Mouse (Mus musculus) forebrain, embryonic 15.5 days (tissue): Measurements from ENCODE around the gene Serpinf2. TPM values are rescaled to one million over a fixed set of nuclear protein-coding genes. Genes with fewer than 3 reads are reported as not detected.
A peak's percentile ranks its signal among the peaks of the same experiment; 100 is the strongest.

Experiments
- ATAC-seq: fragments of 200-750 bp; cut with Nextera tagmentation; replicated peaks from 2 replicates; pipeline ENCODE4 v1.8.0; 2017; ENCODE audit warnings: mild to moderate bottlenecking, moderate TSS enrichment, moderate library complexity
- H3K27ac ChIP-seq: fragments of 300-500 bp; sonication (generic); replicated peaks from 2 replicates; pipeline ENCODE4 v1.5.1; 2015; ENCODE audit warnings: mild to moderate bottlenecking, inconsistent platforms
- H3K27me3 ChIP-seq: fragments of 300-500 bp; sonication (generic); 2 replicates; pipeline ENCODE4 v1.6.1; 2015; ENCODE audit warnings: inconsistent platforms
- H3K36me3 ChIP-seq: fragments of 300-500 bp; sonication (generic); 2 replicates; pipeline ENCODE4 v1.6.1; 2015; ENCODE audit warnings: mild to moderate bottlenecking, inconsistent platforms
- H3K4me1 ChIP-seq: fragments of 300-500 bp; sonication (generic); 2 replicates; pipeline ENCODE4 v1.6.1; 2015; ENCODE audit warnings: inconsistent platforms
- H3K4me2 ChIP-seq: fragments of 300-500 bp; sonication (generic); replicated peaks from 2 replicates; pipeline ENCODE4 v1.6.1; 2015; ENCODE audit warnings: mild to moderate bottlenecking, inconsistent platforms
- H3K4me3 ChIP-seq: fragments of 300-500 bp; sonication (generic); 2 replicates; pipeline ENCODE4 v1.5.1; 2015; ENCODE audit warnings: mild to moderate bottlenecking, inconsistent platforms
- H3K9ac ChIP-seq: fragments of 300-500 bp; sonication (generic); replicated peaks from 2 replicates; pipeline ENCODE4 v1.6.1; 2015; ENCODE audit warnings: mild to moderate bottlenecking, inconsistent platforms
- H3K9me3 ChIP-seq: fragments of 300-500 bp; sonication (generic); 2 replicates; pipeline ENCODE4 v1.6.1; 2016; ENCODE audit warnings: inconsistent platforms
- WGBS: fragments of 180-500 bp; shearing (Covaris S2); methylation state at CpG from one replicate; pipeline ENCODE4 v1.1.7; 2015; ENCODE audit warnings: mixed read lengths; 5-methylcytosine and 5-hydroxymethylcytosine counted together
- polyA plus RNA-seq: library from polyadenylated mRNA; unstranded; fragments of >200 nt; fragmentation: Nextera tagmentation; extraction: Ambion mirVana; gene quantifications from 2 replicates; pipeline ENCODE4 v1.2.1, GENCODE M21; 2015

Gene Serpinf2
- polyA plus RNA-seq, 1 experiment from 2014 or later: not detected

DNA sequence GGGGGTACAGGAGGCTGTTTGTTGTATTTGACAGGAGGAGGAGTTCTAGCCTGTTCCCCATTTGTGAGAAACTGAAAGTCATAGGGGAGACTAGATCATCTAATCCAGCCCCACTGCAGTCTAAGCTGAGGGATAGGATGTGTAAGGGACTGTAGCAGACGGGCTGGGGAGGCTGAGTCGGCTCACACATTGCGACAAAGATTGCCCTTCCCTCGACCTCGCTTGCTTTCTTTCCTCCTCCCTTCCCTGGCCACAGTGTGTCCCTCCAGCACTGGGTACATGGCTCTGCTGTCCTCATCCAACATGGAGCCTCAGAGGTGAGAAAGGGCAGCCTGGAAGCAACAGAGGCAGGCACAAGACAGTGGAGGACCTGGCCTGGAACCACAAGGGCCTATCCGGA lies 25.7 kb upstream of the Serpinf2 start:
- WGBS: 81% methylated on average over 6 of the region's 6 CpGs
- no peak overlapping the region for H3K27ac ChIP-seq
- H3K27me3 ChIP-seq: no peaks in the 10 kb centered on the region
- H3K4me1 ChIP-seq: peaks cover 28% of the 10 kb centered on the region
- peaks cover 8% of the 10 kb centered on the region; the same call in 1 of the 2 replicates for H3K36me3 ChIP-seq
- H3K9me3 ChIP-seq: no peaks in the 10 kb centered on the region
- no peak for ATAC-seq
- H3K9ac ChIP-seq: no peak overlapping the region
- no peak overlapping the region for H3K4me2 ChIP-seq
- H3K4me3 ChIP-seq: no peak overlapping the region

DNA sequence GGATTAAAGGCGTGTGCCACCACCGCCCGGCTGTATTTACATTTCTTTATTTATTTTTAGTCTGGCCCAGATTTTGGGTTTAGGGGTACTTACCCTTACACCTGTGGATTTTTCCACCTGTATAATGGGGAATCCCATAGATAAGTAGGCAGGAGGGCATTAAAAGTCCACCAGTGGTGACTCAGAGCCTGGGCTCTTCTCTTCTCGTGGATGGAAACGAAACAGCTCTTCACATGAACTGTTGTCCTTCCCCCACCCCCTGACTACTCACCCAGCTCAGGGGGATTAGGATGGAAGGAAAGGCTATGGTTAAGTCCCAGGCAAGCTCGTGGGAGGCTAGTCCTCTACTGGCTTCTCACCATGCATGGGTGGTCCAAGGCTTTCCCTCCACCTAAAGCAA lies 25.0 kb upstream of the Serpinf2 start:
- no peak overlapping the region for H3K27ac ChIP-seq
- peaks cover 32% of the 10 kb centered on the region for H3K4me1 ChIP-seq
- H3K9ac ChIP-seq: no peak overlapping the region
- no peak overlapping the region for H3K4me2 ChIP-seq
- 86% methylated on average over 6 of the region's 6 CpGs for WGBS
- ATAC-seq: no peak
- H3K4me3 ChIP-seq: no peak overlapping the region
- H3K9me3 ChIP-seq: no peaks in the 10 kb centered on the region
- H3K36me3 ChIP-seq: peaks cover 8% of the 10 kb centered on the region; the same call in 1 of the 2 replicates
- no peaks in the 10 kb centered on the region for H3K27me3 ChIP-seq

DNA sequence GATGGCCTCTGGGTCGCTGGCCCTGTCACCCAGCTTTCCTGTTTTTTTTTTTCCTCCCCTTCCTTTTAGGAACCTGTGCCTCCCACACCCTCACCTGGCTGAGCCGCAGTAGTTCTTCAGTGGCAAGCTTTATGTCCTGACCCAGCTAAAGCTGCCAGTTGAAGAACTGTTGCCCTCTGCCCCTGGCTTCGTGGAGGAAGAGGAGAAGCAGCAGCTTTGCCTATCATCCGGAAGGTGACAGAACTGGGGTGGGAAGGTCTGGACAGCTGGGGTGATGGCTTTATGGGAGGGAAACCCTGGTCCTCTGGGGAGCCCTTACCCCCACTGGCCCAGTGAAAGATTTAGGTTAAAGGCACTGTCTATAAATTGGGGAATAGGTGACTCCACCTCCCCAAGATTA lies 24.2 kb upstream of the Serpinf2 start:
- H3K27me3 ChIP-seq: no peaks in the 10 kb centered on the region
- WGBS: 72% methylated on average over 4 of the region's 4 CpGs
- ATAC-seq: no peak

DNA sequence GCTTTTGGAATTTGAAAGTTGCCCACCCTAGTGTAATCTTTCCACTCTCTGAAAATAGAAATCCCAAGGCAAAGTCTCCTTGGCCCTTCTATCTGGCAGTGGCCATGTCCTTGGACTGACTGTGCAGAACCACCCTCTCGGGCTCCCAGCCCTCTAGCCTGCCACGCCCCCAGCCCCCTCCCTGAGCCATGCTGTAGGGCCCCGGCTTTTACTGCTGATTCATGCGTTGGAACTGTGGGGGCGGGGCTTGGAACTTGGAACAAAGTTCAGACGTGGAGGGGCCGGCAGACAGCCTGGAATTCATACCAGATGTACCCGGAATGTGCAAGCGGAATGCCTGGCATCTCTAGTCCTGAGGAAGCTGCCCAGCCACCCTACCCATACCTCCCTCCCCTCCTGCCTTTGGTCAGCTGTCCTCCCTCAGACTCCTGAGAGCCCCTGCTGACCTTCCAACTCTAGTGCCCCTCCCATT lies 23.5 kb upstream of the Serpinf2 start:
- H3K4me1 ChIP-seq: peaks cover 29% of the 10 kb centered on the region
- no peaks in the 10 kb centered on the region for H3K9me3 ChIP-seq
- peak overlapping the region; percentile 72; the same call in 1 of the 2 replicates for H3K4me3 ChIP-seq
- H3K27me3 ChIP-seq: no peaks in the 10 kb centered on the region
- H3K36me3 ChIP-seq: peaks cover 8% of the 10 kb centered on the region; the same call in 1 of the 2 replicates
- H3K9ac ChIP-seq: no peak overlapping the region
- H3K27ac ChIP-seq: no peak overlapping the region
- WGBS: 1% methylated on average over 9 of the region's 9 CpGs
- no peak for ATAC-seq
- peak overlapping the region; percentile 98; the same call in 1 of the 2 replicates for H3K4me2 ChIP-seq

More for the DNA sequence above, 24.2 kb upstream of the Serpinf2 start:
- peaks cover 8% of the 10 kb centered on the region; the same call in 1 of the 2 replicates for H3K36me3 ChIP-seq
- H3K9me3 ChIP-seq: no peaks in the 10 kb centered on the region
- H3K27ac ChIP-seq: no peak overlapping the region
- H3K4me3 ChIP-seq: no peak overlapping the region
- no peak overlapping the region for H3K4me2 ChIP-seq
- H3K4me1 ChIP-seq: peaks cover 32% of the 10 kb centered on the region
- H3K9ac ChIP-seq: no peak overlapping the region

DNA sequence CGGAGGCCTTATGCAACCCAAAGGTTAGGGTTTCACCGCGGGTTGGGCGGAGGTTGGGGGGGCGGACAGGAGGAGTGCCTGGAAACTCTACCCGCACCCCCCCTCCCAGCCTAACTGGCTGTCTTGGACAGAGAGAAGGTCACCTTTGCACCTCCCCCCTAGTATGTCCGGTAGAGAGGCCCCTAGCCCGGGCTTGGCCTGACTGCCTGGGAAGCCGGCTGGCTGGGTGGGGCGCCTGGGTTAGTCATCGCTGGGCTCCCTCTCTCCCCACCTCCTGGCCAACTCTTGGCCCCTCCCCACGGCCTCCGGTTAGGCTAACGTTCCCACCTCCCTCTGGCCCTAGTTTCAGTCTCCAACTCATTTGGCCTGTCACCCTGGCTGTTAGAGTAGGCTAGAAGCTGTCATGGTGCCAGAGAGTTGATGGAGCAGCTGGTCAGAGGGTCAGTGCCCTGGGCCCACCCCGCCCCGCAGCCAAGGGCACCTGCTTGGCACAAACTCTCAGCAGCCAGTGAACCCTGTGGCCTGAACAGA lies 22.9 kb upstream of the Serpinf2 start:
- Histone ChIP-seq H3K4me3 (peak overlapping the region; percentile 72), H3K4me1 (peaks cover 28% of the 10 kb centered on the region), H3K4me2 (peak overlapping the region; percentile 98), H3K27ac (0 out of 2 replicates have a peak overlapping the region, but pooled peaks have one; percentile 3), H3K9me3 (no peaks in the 10 kb centered on the region), H3K9ac (peak overlapping the region; percentile 61), H3K27me3 (no peaks in the 10 kb centered on the region), H3K36me3 (peaks cover 8% of the 10 kb centered on the region; the same call in 1 of the 2 replicates)
- WGBS: 5% methylated on average over 15 of the region's 16 CpGs
- ATAC-seq: no peak

DNA sequence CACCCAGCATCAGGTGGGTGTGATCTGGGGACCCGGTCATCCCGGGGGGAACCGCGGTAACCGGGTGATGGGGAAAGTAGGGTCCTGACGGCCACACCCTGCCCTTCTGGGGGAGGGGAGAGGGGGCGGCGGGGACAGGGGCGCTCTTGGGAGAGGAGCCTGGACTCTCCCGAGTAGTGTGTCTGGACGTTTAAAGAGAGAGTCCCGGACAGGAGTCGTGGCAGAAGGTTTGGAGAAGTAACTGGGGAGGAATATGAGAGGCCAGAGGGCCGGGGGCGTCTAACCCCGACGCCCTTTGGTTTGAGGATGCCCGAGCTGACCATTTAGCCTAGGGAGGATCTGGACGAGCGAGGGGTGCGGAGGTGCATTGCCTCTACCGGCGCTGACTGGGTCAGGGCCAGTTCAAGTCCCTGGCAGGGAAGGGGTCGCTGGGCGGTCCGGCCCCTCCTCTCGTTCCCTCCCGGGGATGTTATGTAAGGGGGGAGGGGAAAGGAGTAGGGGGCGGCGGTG lies 22.4 kb upstream of the Serpinf2 start:
- Histone ChIP-seq H3K4me1 (peaks cover 28% of the 10 kb centered on the region), H3K9me3 (no peaks in the 10 kb centered on the region), H3K4me3 (peak overlapping the region; percentile 72), H3K27ac (peak overlapping the region; percentile 58), H3K36me3 (peaks cover 8% of the 10 kb centered on the region; the same call in 1 of the 2 replicates), H3K27me3 (no peaks in the 10 kb centered on the region), H3K4me2 (peak overlapping the region; percentile 98), H3K9ac (peak overlapping the region; percentile 61)
- under 1% methylated on average over 28 of the region's 30 CpGs for WGBS
- ATAC-seq: no peak; the same call in 1 of the 2 replicates

DNA sequence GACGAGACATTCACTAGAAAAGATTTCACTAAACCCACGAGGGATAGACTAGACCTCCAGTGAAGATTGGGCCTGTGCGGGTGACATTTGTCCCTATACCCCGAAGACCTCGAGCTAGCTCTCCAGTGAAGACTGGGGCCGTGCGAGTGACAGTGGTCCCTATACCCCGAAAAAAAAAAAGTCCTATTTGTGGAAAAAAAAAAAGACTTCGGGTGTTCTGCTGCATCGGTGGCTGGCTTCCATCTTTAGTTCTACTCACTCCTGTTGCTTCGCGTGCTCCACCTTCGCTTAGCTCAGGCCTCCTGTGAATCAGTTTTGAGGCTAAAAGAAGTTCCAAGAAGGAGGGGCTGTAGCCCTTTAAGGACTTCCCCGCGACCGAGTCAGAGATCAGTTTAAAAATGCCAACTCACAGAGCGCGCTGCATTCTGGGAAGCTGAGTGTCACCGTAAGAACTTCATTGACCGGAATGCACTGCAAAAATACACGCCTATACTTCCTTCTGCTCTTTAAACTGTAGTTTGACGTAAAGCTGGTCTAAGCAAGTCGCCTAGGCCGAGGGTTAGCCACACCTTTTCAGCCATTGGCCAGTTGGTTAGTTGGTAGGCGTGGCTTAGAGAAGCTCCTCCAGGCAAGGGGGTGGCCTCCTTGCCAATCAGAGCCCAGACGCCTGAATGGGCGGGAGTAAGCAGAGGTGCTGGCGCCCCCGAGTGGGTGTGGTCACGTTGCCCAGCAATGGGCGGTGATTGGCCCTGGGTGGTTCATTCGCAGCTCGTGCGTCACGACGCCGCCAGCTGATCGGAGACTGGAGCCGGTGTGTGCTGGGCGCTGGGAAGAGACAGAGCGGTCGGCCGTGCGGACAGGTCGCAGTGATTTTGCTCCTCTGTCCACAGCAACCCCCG lies 21.7 kb upstream of the Serpinf2 start, which contains the start of gene Tlcd2:
Tlcd2 (plus strand) TSS at position 872 of the 899 bp plus-strand sequence.
- H3K27ac ChIP-seq: peak within 1 kb of the TSS; percentile 85
- peak within 1 kb of the TSS; percentile 72 for H3K4me3 ChIP-seq
- peak within 1 kb of the TSS; percentile 61 for H3K9ac ChIP-seq
- H3K27me3 ChIP-seq: no peaks in the 10 kb centered on the region
- ATAC-seq: peak; percentile 96
- peaks cover 28% of the 10 kb centered on the region for H3K4me1 ChIP-seq
- WGBS: 0% methylated on average over 46 of the region's 46 CpGs
- peaks cover 8% of the 10 kb centered on the region; the same call in 1 of the 2 replicates for H3K36me3 ChIP-seq
- no peaks in the 10 kb centered on the region for H3K9me3 ChIP-seq
- H3K4me2 ChIP-seq: peak within 1 kb of the TSS; percentile 98

DNA sequence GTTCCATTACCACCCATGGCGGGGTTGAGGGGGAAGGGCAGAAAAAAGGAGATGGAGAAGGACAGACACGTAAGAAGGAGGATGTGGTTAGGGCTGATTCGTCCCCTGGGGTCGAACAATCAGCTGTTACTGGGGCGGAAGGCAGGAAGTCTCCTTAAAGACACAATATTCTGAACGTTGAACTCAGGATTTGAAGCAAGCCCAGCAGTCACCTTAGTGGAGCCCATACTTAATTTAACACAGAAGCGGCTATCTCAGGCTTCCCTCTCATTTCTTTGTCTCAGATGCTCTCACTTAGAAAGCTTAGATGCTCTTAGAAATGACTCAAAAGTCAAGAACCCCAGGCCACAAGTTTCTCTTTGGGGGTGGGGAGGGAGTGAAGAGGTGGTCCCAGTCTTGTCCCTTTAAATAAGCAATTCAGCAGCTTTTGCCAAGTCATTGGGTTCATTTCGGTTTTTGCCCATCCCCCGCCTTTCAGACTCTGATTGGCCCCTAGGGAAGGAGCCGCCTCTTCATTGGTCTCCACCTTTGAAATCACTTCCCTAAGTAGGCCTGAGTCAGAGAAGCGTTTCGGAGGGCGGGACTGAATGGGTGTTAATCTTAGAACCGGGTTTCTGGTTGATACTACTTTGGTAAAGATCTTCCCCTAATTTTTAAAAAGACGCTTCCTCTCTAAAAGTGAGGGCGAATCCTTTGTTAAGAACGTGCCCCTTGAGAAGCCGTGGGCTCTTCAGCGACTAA lies 20.9 kb upstream of the Serpinf2 start:
- peak overlapping the region; percentile 32 for H3K9ac ChIP-seq
- peak overlapping the region; percentile 74 for H3K4me2 ChIP-seq
- WGBS: 3% methylated on average over 19 of the region's 19 CpGs
- peaks cover 29% of the 10 kb centered on the region for H3K4me1 ChIP-seq
- ATAC-seq: peak; percentile 44
- H3K9me3 ChIP-seq: no peaks in the 10 kb centered on the region
- peak overlapping the region; percentile 85 for H3K27ac ChIP-seq
- H3K36me3 ChIP-seq: peaks cover 2% of the 10 kb centered on the region; the same call in 1 of the 2 replicates
- H3K27me3 ChIP-seq: no peaks in the 10 kb centered on the region
- H3K4me3 ChIP-seq: peak overlapping the region; percentile 72

DNA sequence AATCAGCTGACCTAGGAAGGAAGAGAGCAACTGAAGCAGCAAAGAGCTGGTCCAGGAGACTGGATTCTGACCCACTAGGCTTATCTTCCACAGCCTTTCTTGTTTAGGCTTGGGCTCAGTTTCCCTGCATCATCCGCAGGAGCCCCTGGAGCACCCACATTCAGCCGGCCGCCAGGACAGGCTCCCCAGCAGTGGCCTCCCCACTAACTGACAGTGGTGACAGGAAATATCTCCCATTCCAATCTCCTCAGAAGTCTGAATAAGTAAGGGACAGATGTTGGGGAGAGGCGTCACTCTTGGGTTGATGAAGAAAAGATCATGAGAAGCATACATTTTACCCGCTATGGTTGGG lies 20.3 kb upstream of the Serpinf2 start:
- Histone ChIP-seq H3K9me3 (no peaks in the 10 kb centered on the region), H3K27ac (peak overlapping the region; percentile 85; the same call in 1 of the 2 replicates), H3K4me1 (peaks cover 34% of the 10 kb centered on the region), H3K27me3 (no peaks in the 10 kb centered on the region), H3K4me2 (peak overlapping the region; percentile 74), H3K36me3 (no peaks in the 10 kb centered on the region), H3K4me3 (peak overlapping the region; percentile 72; the same call in 1 of the 2 replicates), H3K9ac (0 out of 2 replicates have a peak overlapping the region, but pooled peaks have one; percentile 3)
- no peak for ATAC-seq
- 27% methylated on average over 5 of the region's 5 CpGs for WGBS

DNA sequence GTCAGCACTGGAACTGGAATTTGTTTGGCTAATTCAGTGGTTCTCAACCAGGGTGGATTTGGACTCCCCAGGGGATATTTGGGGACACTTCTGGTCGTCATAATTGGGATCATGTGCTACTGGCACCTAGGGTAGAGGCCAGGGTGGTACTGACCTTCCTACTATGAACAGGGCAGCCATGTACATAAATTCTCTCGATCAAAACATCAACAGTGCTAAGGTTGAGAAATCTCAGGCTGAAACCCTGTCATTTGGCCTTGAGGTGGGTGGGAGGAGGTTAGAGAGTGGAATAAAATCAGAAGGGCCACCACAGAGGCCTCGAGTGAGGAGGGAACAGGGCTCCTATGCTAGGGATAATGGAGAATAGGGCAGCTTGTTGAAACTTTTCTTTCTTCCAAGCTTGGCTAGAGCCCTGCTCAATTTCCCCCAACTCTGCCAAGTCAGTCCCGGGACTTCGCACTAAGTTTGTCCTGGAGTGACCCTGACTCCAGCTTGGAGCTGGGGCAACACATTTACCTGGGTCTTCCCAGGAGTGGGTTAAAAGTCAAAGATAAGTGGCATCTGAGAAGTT lies 19.8 kb upstream of the Serpinf2 start:
- H3K36me3 ChIP-seq: no peaks in the 10 kb centered on the region
- 0 out of 2 replicates have a peak overlapping the region, but pooled peaks have one; percentile 85 for H3K27ac ChIP-seq
- 79% methylated on average over 5 of the region's 5 CpGs for WGBS
- peaks cover 36% of the 10 kb centered on the region for H3K4me1 ChIP-seq
- no peak overlapping the region for H3K9ac ChIP-seq
- no peak overlapping the region for H3K4me2 ChIP-seq
- H3K27me3 ChIP-seq: no peaks in the 10 kb centered on the region
- H3K9me3 ChIP-seq: no peaks in the 10 kb centered on the region
- ATAC-seq: no peak
- no peak overlapping the region for H3K4me3 ChIP-seq

DNA sequence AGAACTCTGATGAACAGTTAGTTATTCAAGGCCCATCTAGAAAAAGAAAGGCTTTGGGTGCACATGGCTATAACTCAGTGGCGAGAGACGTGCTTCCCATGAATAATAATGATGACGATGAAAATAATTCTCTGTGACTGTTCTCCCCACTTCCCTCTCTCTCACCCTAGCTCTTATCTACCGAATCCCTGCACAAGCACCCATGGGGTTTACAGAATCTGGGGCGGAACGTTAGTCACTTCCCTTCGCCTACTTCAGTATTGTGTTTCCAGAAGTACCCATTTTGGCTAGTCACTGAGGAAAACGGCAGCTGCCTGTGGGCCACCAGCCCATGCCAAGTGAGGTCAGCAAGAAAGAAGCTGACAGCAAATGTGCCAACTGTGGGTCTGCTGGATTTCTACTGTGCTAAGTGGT lies 19.2 kb upstream of the Serpinf2 start:
- Histone ChIP-seq H3K9ac (no peak overlapping the region), H3K27me3 (no peaks in the 10 kb centered on the region), H3K27ac (no peak overlapping the region), H3K4me2 (no peak overlapping the region), H3K9me3 (no peaks in the 10 kb centered on the region), H3K4me1 (peaks cover 42% of the 10 kb centered on the region), H3K4me3 (no peak overlapping the region), H3K36me3 (no peaks in the 10 kb centered on the region)
- ATAC-seq: no peak
- WGBS: 87% methylated on average over 8 of the region's 8 CpGs
